Mouse (Mus musculus): ENCODE results near the gene Rpl23a.

The Rpl23a gene

DNA sequence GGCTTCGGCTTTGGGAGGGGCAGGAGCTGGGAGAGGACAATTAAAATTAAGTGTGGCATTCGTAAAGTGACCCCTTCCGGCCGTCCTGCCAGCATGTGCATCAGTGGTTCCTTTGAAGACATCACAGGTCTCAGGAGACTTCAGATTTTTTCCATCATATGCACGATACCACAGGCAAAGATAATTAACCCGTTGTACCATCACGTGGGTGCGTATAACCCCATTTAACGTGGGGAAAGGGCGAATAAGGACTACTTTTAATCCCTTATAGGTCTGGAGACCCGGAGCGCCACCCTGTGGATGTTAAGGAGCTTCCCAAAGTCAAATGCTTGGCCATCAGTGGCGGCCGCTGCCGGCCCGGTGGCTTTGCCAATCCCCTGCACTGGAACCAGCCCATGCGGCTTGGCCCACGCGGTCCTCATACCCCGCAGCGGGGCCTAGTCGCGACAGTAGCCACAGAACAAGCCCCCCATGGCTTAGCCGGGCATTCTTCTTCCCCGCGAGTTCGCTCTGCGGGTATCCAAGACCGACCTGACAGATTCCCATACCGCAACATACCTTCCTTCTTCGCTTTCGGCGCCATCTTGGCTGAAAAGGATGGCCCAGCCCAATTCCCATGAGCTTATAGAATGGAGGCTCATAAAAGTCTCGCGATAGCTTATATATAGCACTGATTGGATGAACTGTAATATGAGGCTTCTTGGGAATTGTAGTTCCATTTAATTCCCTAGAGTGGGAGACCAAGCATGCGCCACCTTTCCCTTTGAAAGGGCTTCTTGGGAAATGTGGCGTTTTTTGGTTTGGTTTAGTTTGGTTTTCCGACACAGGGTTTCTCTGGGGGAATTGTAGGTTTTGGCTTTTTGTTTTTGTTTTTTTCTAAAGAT lies at the start of gene Rpl23a:
Gene Rpl23a (minus strand): TSS at position 624 of the 884 bp plus-strand sequence.
- peak; percentile 97 for DNase-seq (ENCODE audit: low read depth, low spot score)

DNA sequence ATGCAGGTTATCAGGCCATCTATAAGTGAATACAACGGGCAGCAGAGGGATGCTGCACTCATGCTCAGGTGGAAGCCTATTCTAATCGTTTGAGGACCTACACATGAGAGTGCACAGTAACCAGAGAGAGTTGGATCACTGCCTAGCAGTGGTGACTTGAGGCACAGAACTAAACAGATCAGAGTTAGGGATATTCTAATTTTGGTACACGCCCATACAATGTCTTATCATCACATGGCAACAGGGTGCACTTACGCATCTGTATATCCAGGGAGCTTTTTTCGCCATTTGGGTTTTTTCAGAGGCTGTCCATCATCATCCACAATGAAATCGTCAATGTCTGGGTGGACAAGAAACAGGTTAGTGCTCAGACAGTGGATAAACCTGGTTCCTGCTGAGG lies 48.1 kb upstream of the Rpl23a start:
- DNase-seq (ENCODE audit: low read depth, low spot score) = no peak

GRCm38 (mm10) chr11:78223586-78223985 lies 40.2 kb upstream of the Rpl23a start:
- no peak for DNase-seq (ENCODE audit: low read depth, low spot score)

- peak; percentile 16 for DNase-seq (ENCODE audit: low read depth, low spot score)
Observed at GRCm38 (mm10) chr11:78215709-78216317, 32.4 kb upstream of the Rpl23a start.

DNA sequence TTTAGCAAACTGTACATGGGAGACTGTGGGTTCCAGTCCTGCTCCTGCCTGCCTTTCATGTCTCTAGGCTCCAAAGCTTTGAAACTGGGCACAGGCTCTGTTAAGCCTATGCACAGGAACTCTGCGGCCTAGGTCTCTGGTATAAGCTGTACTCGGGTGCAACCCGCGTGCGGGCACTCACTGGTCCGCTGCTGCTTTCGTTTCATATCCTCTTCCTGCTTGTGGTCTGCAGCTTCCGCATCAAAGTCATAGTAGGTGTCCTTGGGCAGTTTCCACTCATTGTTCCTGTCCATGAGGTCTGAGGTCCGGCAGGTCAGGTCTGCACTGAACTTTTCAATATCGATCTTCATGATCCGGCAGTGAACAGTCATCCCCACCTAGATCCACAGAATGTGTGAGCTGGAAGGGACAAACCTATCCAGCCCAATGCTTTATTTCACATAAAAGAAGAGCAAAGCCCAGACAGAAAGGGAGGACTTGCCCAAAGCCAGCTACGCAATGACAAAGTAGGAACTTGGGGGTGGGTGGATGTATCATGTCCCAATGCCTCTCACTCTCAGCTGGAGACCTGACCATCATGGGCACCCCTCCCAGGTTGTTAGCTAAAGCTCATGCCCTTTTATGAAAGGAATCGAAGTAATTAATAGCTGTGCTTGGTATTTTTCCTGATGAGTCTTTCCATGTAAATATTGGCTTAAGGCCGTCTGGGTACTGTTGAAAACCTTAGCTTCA lies 29.9 kb upstream of the Rpl23a start:
- DNase-seq (ENCODE audit: low read depth, low spot score) = no peak

DNA sequence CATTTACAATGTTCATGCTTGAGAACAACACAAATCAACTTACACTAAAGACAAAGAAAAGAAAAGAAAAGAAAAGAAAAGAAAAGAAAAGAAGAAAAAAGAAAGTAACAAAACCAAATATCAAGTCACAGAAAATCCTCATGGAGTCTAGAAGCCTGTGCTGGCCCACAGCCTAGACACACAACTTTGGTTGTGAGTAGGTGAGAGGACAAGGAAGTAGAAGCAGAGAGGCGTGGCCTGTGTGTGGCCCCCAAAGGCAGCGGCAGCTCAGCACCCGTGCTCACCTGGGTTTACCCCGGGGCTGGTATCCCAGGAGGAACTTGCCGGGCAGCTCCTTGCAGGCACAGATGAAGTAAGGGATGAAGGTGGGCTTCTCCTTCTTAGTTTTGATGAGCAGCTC lies 28.1 kb upstream of the Rpl23a start:
- DNase-seq (ENCODE audit: low read depth, low spot score) = no peak

DNA sequence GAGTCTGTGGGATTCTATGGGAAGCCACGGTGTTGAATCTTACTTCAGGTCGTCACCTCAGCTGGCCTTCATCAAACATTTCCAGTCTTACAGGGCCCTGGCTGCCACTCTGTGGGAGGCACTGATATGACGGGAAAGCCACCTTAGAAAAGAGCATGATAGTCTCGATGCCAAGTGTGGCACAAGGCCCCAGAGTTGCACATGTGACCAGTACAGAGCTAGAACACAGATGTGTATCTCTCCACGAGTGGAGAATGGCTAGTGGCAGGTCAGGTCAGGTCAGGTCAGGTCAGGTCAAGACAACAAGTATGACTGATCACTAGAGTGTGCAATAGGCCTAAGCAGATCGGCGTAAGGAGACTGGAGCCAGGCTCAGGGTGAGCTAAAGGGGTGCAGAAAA lies 27.2 kb upstream of the Rpl23a start:
- no peak for DNase-seq (ENCODE audit: low read depth, low spot score)

DNA sequence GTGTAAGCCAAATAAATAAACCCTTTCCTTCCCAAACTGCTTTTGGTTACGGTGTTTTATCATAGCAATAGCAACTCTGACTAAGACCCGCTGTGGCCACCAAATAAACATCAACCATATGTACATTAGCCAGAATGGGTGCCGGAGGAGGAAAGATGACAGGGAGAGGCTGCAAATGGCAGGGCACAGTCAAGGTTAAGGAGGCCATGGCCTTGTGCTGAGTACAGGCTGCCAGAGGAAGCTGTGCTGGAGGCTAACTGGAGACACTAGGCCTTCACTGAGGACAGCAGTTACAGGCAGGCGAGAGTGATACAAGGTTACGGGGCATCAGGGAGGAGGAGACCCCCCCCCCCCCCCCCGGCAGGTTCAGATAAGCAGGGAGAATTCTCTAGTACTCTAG lies 26.5 kb upstream of the Rpl23a start:
- no peak for DNase-seq (ENCODE audit: low read depth, low spot score)

GRCm38 (mm10) chr11:78207190-78207589 lies 23.8 kb upstream of the Rpl23a start:
- no peak for DNase-seq (ENCODE audit: low read depth, low spot score)

DNA sequence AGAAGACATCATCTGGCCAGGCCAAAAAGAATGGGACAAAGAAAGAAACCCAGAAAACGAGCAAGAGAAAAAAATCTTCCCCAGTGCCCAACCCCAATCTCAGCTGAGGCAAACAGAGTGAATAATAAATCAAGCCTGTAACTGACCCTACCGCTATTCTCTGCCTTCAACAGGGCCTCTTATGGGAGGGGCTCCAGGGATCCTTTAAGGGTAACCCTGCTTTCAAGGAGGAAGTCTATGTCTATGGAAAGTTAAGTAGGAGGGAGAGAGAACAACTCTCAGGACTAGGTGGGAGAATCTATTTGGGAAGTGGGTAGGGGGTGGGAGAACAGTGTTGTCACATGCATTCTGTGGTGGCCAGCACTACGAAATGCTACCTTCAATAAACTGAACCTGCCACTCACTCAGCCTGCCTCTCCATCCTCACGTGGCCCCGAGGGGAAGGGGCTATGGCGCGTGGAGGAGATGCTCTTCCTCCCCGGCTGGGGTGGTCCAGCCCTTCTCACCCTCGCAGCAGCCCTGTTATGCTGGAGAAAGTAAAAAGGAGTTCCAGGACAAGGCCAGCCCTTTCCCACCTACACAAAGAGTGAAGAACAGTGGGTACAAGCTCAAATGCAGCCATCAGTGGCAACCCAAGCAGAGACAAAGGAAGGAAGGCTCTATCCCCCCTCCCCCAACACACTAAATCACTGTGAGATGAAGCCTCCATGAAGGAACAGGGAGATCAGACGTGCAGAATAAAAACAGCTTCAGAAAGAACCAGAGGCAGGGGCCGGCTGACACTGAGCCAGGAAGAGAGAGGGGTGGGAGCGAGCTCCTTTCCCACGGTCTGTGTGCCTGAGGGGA lies 22.2 kb upstream of the Rpl23a start:
- DNase-seq (ENCODE audit: low read depth, low spot score) = no peak

GRCm38 (mm10) chr11:78204287-78204686 lies 20.9 kb upstream of the Rpl23a start:
- DNase-seq (ENCODE audit: low read depth, low spot score) = no peak

GRCm38 (mm10) chr11:78202372-78202771 lies 19.0 kb upstream of the Rpl23a start:
- no peak for DNase-seq (ENCODE audit: low read depth, low spot score)

- no peak for DNase-seq (ENCODE audit: low read depth, low spot score)
Observed at GRCm38 (mm10) chr11:78195101-78195863, 11.9 kb upstream of the Rpl23a start.

DNA sequence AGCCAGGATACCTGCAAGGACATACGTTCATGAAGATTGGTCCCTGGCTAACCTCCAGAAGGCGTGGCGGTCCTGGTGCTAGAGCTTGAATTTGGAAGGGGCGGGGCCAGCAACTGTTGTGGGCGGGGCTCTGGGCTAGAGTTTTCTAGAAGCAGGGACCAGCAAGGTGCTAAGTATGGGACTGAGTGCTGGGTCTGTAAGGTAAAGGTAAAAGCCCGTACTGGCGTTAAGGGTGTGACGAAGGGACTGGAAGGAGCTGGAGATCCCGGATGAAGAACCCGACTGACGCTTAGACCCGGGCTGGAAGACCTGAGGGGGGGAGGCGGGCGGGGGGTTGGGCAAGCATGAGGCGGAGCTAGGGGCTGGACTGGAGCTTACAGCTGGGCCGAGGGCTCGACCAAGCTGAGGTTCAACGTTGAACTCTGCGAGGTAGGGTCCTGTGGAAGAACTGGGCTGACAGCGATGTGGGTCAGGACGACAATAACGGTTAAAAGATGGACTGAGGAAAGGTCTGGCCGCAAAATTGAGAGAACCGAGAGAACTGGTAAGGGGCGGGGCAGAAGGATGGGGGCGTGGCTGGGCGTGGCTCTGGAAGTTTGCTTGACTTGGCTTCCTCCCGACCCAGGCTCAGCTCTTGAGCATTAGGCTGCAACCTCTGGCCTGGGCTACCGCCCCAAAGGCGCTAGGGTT lies 11.2 kb upstream of the Rpl23a start:
- DNase-seq (ENCODE audit: low read depth, low spot score) = no peak

DNA sequence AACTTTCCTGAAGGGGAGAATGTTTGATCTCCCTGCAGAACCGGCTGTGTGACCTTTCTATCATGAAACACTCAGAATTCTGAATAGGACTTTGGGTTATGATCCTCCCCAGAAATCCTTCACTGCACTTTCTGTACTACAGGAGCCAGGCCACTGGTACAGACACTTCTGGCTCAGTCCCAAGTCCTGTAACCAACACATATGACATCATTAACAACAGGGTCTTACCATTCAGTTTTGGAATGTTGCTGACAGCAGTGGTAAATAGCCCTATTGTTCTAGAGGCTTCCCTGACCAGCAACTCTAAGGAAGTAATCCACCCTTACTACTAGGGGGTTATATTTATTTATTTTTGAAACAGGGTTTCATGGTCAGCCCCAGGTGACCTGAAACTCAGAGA lies 9.7 kb upstream of the Rpl23a start, which contains the start of gene Proca1:
Gene Proca1 (plus strand): TSS at position 280 of the 400 bp plus-strand sequence.
- no peak for DNase-seq (ENCODE audit: low read depth, low spot score)

GRCm38 (mm10) chr11:78190041-78190440 lies 6.7 kb upstream of the Rpl23a start:
- no peak for DNase-seq (ENCODE audit: low read depth, low spot score)

- no peak for DNase-seq (ENCODE audit: low read depth, low spot score)
Observed at GRCm38 (mm10) chr11:78189234-78190040, 6.1 kb upstream of the Rpl23a start.

- DNase-seq (ENCODE audit: low read depth, low spot score) = no peak
Observed at GRCm38 (mm10) chr11:78188331-78189233, 5.2 kb upstream of the Rpl23a start, which contains the start of gene Rab34. Rab34 (plus strand) TSS chr11:78188430.

All from telencephalon, adult 2 months (tissue).